ENCODE assay signal across 15 mouse cellular contexts in genomic region chr13:60133716-60134438, GRCm38 (mm10). TPM values are rescaled to one million over a fixed set of nuclear protein-coding genes. Genes with fewer than 3 reads are reported as not detected.
A peak's percentile ranks its signal among the peaks of the same experiment; 100 is the strongest.
DNase-seq lines count a peak whose midpoint lies in the region; ATAC-seq lines count a peak whose summit lies in the region.
"Had no signal": no experiment of that assay in that cellular context is flagged by ENCODE, and none has a peak within 500 bp of the region (broad histone marks: within the 10 kb centered on the region; RNA-seq: fewer than 3 reads in every experiment).

No protein-coding gene starts in this region.

- no peaks in the 10 kb centered on the region for H3K27me3 ChIP-seq in heart, embryonic 12.5 days (replicated peaks)
- H3K27me3 ChIP-seq in midbrain, embryonic 12.5 days, result peaks cover 41% of the 10 kb centered on the region; the same call in 1 of the 2 replicates
- H3K27me3 ChIP-seq in midbrain, embryonic 16.5 days (ENCODE audit: control insufficient read depth, insufficient read depth, low read depth, low read length), result no peaks in the 10 kb centered on the region
- peaks cover 17% of the 10 kb centered on the region for H3K27me3 ChIP-seq in neural tube, embryonic 13.5 days

- H3K36me3 ChIP-seq in heart, embryonic 12.5 days, result no peaks in the 10 kb centered on the region
- H3K36me3 ChIP-seq in midbrain, embryonic 12.5 days, result no peaks in the 10 kb centered on the region
- H3K36me3 ChIP-seq in midbrain, embryonic 16.5 days (ENCODE audit: control insufficient read depth, insufficient read depth, low read length), result no peaks in the 10 kb centered on the region
- no peaks in the 10 kb centered on the region for H3K36me3 ChIP-seq in neural tube, embryonic 13.5 days

- ATAC-seq in heart, embryonic 12.5 days (ENCODE audit: insufficient number of reproducible peaks, low FRiP score), result no peak
- peak; percentile 71; the same call in 1 of the 2 replicates for ATAC-seq in midbrain, embryonic 12.5 days (ENCODE audit: low FRiP score, low read depth)
- ATAC-seq in midbrain, embryonic 16.5 days, result no peak
- ATAC-seq in neural tube, embryonic 13.5 days (ENCODE audit: low read depth), result peak; percentile 70

- H3K4me3 ChIP-seq in heart, embryonic 12.5 days, result no peak overlapping the region
- H3K4me3 ChIP-seq in midbrain, embryonic 12.5 days, result no peak overlapping the region
- no peak overlapping the region for H3K4me3 ChIP-seq in midbrain, embryonic 16.5 days (ENCODE audit: low read depth, low read length)
- no peak overlapping the region for H3K4me3 ChIP-seq in neural tube, embryonic 13.5 days
- H3K4me3 ChIP-seq: erythroblast, embryonic 14.5 days had no signal

- DNase-seq in heart, adult 11 months, result peak; percentile 11
- peak; percentile 72 for DNase-seq in forelimb bud, embryonic 11.5 days (ENCODE audit: low read depth, low spot score)
- DNase-seq in layer of hippocampus, postnatal 25 days (ENCODE audit: extremely low spot score in 1 of 2, low spot score in 1 of 2), result no peak
- no peak for DNase-seq in MN1 (ENCODE audit: low spot score)
- DNase-seq: adrenal gland, adult 2 months; cerebellum, adult 2 months; gastrocnemius, postnatal 14 days; kidney, postnatal 10 days; lung, embryonic 14.5 days; right cerebral cortex, adult 18-20 months had no signal

- H3K9ac ChIP-seq in heart, embryonic 12.5 days, result no peak overlapping the region
- H3K9ac ChIP-seq in midbrain, embryonic 12.5 days (replicated peaks), result no peak overlapping the region
- H3K9ac ChIP-seq in midbrain, embryonic 16.5 days (ENCODE audit: low read depth, low read length), result no peak overlapping the region
- H3K9ac ChIP-seq in neural tube, embryonic 13.5 days, result no peak overlapping the region
- H3K9ac ChIP-seq: lung, embryonic 14.5 days had no signal

- H3K27ac ChIP-seq in heart, embryonic 12.5 days (ENCODE audit: poor library complexity, severe bottlenecking), result no peak overlapping the region
- H3K27ac ChIP-seq in midbrain, embryonic 12.5 days (replicated peaks), result no peak overlapping the region
- no peak overlapping the region for H3K27ac ChIP-seq in midbrain, embryonic 16.5 days (ENCODE audit: low read length)
- 0 out of 2 replicates have a peak overlapping the region, but pooled peaks have one; percentile 10 for H3K27ac ChIP-seq in neural tube, embryonic 13.5 days (replicated peaks)

- WGBS in heart, embryonic 12.5 days, result 63% methylated on average over 10 of the region's 10 CpGs
- WGBS in midbrain, embryonic 12.5 days, result 43% methylated on average over 10 of the region's 10 CpGs
- WGBS in midbrain, embryonic 16.5 days, result 33% methylated on average over 10 of the region's 10 CpGs
- WGBS in neural tube, embryonic 13.5 days, result 12% methylated on average over 10 of the region's 10 CpGs

- H3K4me2 ChIP-seq in heart, embryonic 12.5 days, result no peak overlapping the region
- H3K4me2 ChIP-seq in midbrain, embryonic 12.5 days (replicated peaks), result 0 out of 2 replicates have a peak overlapping the region, but pooled peaks have one; percentile 10
- no peak overlapping the region for H3K4me2 ChIP-seq in midbrain, embryonic 16.5 days (ENCODE audit: low read length)
- H3K4me2 ChIP-seq in neural tube, embryonic 13.5 days, result no peak overlapping the region
- H3K4me2 ChIP-seq: lung, embryonic 14.5 days had no signal

- H3K9me3 ChIP-seq in heart, embryonic 12.5 days (replicated peaks), result no peaks in the 10 kb centered on the region
- H3K9me3 ChIP-seq in midbrain, embryonic 12.5 days, result no peaks in the 10 kb centered on the region
- no peaks in the 10 kb centered on the region for H3K9me3 ChIP-seq in midbrain, embryonic 16.5 days (replicated peaks; ENCODE audit: control insufficient read depth, low read length, poor library complexity, severe bottlenecking)
- H3K9me3 ChIP-seq in neural tube, embryonic 13.5 days, result no peaks in the 10 kb centered on the region

- H3K4me1 ChIP-seq in heart, embryonic 12.5 days (replicated peaks), result no peaks in the 10 kb centered on the region
- peaks cover 30% of the 10 kb centered on the region for H3K4me1 ChIP-seq in midbrain, embryonic 12.5 days
- H3K4me1 ChIP-seq in midbrain, embryonic 16.5 days (ENCODE audit: control insufficient read depth, insufficient read depth, low read length), result peaks cover 6% of the 10 kb centered on the region; the same call in 1 of the 2 replicates
- H3K4me1 ChIP-seq in neural tube, embryonic 13.5 days (replicated peaks), result peaks cover 23% of the 10 kb centered on the region

RNA-seq across cellular contexts. Expression of gene Gas1, which starts 43.3 kb away (rescaled TPM):
- 55.2 and 56.6 TPM in 2 replicates for polyA plus RNA-seq in heart, embryonic 12.5 days (2016; fragmentation: Nextera tagmentation; extraction: Ambion mirVana)
- polyA plus RNA-seq in midbrain, embryonic 12.5 days (2016; fragmentation: Nextera tagmentation; extraction: Ambion mirVana), result 121 and 123 TPM in 2 replicates
- 9.2 and 10.1 TPM in 2 replicates for polyA plus RNA-seq in midbrain, embryonic 16.5 days (2015; fragmentation: Nextera tagmentation; extraction: Ambion mirVana)
- polyA plus RNA-seq in neural tube, embryonic 13.5 days (2015; fragmentation: Nextera tagmentation; extraction: Ambion mirVana), result 19.3 and 29.9 TPM in 2 replicates
- 10 to 100 TPM; 12.3 to 13.7 TPM for total RNA-seq in layer of hippocampus, postnatal 25 days (2021)
- polyA plus RNA-seq: erythroblast, embryonic 14.5 days had no signal

Comparison
In these comparisons a context has a peak if more than half of its experiments do, and no peak if none do; other contexts are left out.
1. ATAC-seq: peak in midbrain, embryonic 12.5 days (single experiment) and neural tube, embryonic 13.5 days (single experiment); none in heart, embryonic 12.5 days (single experiment) and midbrain, embryonic 16.5 days (single experiment).
2. DNase-seq: peak in heart, adult 11 months (single experiment) and forelimb bud, embryonic 11.5 days (single experiment); none in layer of hippocampus, postnatal 25 days (0 of 2) and MN1 (single experiment).